Mouse (Mus musculus): ENCODE results near the gene Vwf. TPM values are rescaled to one million over a fixed set of nuclear protein-coding genes. Genes with fewer than 3 reads are reported as not detected.

Vwf gene
- polyA plus RNA-seq, 1 experiment from 2014 or later: 20.8 TPM

DNA sequence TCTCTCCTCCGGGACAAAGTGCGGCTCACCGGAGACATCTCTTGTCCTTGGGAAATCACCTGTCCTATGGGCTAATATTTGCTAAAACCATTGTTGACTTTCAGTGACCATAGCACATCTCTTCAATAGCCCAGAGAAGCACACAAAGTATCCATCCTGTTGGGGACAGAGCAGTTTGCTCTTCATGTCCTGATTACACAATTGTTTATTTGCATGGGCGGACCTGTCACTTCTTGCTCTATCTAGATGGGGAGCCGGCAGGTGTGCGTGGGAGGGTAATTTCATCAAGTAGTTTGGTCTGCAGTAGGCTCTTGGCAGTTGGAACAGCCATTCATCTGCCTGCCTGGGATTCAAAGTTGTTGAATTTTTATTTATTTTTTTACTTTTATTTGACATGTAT, 28.5 kb downstream of the Vwf start:
- H3K9ac ChIP-seq: no peak overlapping the region
- H3K4me1 ChIP-seq: peaks cover 23% of the 10 kb centered on the region
- H3K4me2 ChIP-seq: no peak overlapping the region
- 84% methylated on average over 6 of the region's 6 CpGs for WGBS
- no peak for ATAC-seq (ENCODE audit: borderline replicate concordance, extremely low read depth, low FRiP score, low TSS enrichment)
- no peaks in the 10 kb centered on the region for H3K27me3 ChIP-seq
- no peaks in the 10 kb centered on the region for H3K9me3 ChIP-seq
- no peak overlapping the region for H3K4me3 ChIP-seq
- H3K27ac ChIP-seq: no peak overlapping the region
- no peaks in the 10 kb centered on the region for H3K36me3 ChIP-seq

DNA sequence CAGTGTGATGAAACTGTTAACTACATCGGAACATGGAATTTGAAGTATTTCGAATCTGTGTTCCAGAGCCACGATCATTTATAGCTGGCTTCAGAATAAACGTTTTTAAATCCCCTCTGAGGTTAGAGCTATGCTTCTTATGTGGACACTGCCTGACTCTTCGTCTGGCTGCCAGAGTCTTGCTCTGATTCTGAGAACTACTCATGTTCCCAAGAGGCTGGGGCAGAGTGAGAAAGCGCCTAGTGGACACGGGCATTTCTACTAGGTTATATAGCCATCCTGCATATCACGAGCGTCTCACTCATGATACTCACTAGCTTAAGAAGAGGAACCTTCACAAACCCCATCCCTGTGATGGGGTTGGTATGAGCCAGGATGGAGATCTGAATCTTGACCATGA, 30.7 kb downstream of the Vwf start:
- H3K4me1 ChIP-seq: peaks cover 21% of the 10 kb centered on the region
- ATAC-seq (ENCODE audit: borderline replicate concordance, extremely low read depth, low FRiP score, low TSS enrichment): no peak
- H3K9me3 ChIP-seq: no peaks in the 10 kb centered on the region

DNA sequence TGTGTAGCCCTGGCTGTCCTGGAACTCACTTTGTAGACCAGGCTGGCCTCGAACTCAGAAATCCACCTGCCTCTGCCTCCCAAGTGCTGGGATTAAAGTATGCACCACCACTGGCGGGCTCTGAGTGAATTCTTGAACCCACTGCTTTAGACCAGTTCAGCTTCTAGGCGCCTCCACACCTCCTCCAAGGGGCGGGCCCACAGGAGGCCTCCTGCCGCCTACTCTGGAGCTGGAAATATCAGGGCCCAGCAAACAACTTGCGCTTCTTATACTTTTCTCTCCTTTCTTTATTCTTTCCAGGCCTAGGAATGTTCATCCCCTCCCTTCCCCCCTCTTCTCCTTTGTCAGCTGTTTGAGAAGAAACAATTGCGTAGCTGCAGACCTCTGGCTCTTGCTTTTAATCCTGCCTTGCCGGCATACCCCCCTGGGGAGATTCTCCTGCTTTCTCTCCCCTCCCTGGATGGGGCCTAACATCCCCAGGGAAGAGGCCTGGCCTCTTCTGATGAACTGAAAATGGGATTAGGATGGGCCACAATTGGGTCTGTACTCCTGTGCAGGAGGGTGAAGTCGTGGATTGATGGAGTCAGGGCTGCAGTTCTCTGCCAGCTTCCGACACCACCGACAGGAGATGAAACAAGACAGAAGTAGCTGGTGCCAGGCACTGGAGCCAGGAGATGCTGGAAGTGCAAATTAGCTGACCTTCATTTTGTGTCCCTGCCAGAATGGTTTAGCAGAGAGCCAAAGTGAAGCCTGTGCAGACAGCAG, 31.5 kb downstream of the Vwf start:
- no peak overlapping the region for H3K4me2 ChIP-seq
- no peaks in the 10 kb centered on the region for H3K27me3 ChIP-seq
- no peak for ATAC-seq (ENCODE audit: borderline replicate concordance, extremely low read depth, low FRiP score, low TSS enrichment)
- WGBS: 57% methylated on average over 11 of the region's 11 CpGs
- H3K4me3 ChIP-seq: no peak overlapping the region
- no peak overlapping the region for H3K9ac ChIP-seq
- H3K27ac ChIP-seq: no peak overlapping the region
- H3K36me3 ChIP-seq: no peaks in the 10 kb centered on the region
- H3K9me3 ChIP-seq: no peaks in the 10 kb centered on the region
- peaks cover 17% of the 10 kb centered on the region for H3K4me1 ChIP-seq

More for the DNA sequence above, 30.7 kb downstream of the Vwf start:
- Histone ChIP-seq H3K27ac (no peak overlapping the region), H3K27me3 (no peaks in the 10 kb centered on the region), H3K9ac (no peak overlapping the region), H3K36me3 (no peaks in the 10 kb centered on the region), H3K4me2 (no peak overlapping the region), H3K4me3 (no peak overlapping the region)
- WGBS: 69% methylated on average over 9 of the region's 9 CpGs

DNA sequence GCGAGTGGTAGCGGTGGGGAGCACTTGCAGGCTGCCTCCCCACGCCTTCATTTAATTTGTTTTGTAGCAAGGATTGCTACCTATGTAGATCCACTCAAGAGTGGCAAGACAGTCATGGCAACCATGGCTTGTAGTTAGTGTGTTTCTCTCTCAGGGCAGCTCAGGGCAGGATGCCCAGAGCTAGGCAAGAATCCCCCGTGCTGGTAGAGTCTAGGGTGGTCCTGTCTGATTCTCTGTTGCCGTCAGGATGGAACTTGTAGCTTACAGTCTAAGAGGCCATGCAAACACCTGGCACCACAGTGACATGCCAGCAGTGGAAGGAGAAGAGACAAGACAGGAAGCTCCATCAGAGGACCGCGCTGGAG, 32.1 kb downstream of the Vwf start:
- H3K27ac ChIP-seq: no peak overlapping the region
- WGBS: 77% methylated on average over 7 of the region's 7 CpGs

DNA sequence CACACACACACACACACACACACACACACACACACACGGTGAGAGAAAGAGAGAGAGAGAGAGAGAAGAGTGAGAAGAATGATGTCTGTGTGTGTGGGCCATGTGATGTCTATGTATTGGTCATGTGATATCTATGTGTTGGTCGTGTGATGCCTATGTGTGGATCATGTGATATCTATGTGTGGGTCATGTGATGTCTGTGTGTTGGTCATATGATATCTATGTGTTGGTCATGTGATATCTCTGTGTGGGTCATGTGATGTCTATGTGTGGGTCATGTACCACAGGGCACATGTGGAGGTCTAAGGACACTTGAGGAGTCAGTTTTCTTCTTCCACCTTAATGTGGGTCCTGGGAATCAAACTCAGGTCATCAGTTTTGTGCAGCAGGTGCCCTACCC, 33.3 kb downstream of the Vwf start:
- 92% methylated on average over 1 of the region's 2 CpGs for WGBS

More for the DNA sequence above, 32.1 kb downstream of the Vwf start:
- H3K36me3 ChIP-seq: no peaks in the 10 kb centered on the region
- no peak for ATAC-seq (ENCODE audit: borderline replicate concordance, extremely low read depth, low FRiP score, low TSS enrichment)
- peaks cover 14% of the 10 kb centered on the region for H3K4me1 ChIP-seq
- H3K4me3 ChIP-seq: no peak overlapping the region
- H3K27me3 ChIP-seq: no peaks in the 10 kb centered on the region
- no peaks in the 10 kb centered on the region for H3K9me3 ChIP-seq
- no peak overlapping the region for H3K4me2 ChIP-seq
- no peak overlapping the region for H3K9ac ChIP-seq

DNA sequence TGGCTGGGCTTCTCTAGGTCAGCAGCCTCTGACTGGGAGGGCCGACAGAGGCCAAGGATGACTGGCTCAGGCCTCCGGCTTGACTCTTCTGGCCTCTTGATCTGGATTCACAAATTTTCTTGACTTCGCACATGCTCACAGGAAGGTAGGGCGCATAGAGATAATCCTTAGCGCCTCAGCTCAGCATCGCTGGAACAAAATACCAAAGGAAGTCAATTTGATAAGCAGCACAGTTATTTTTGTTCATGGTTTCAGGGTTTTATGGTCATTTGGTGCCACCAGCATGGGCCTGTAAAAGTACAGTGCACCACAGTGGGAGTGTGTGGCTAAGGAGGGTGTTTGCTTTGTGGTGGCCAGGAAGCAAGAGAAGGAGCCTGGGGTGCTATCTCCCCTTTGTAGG, 37.1 kb downstream of the Vwf start:
- peaks cover 8% of the 10 kb centered on the region; the same call in 1 of the 2 replicates for H3K4me1 ChIP-seq
- H3K4me3 ChIP-seq: no peak overlapping the region
- no peak for ATAC-seq (ENCODE audit: borderline replicate concordance, extremely low read depth, low FRiP score, low TSS enrichment)
- no peaks in the 10 kb centered on the region for H3K9me3 ChIP-seq
- no peak overlapping the region for H3K27ac ChIP-seq
- WGBS: 75% methylated on average over 6 of the region's 6 CpGs
- H3K4me2 ChIP-seq: no peak overlapping the region
- H3K27me3 ChIP-seq: no peaks in the 10 kb centered on the region
- H3K36me3 ChIP-seq: no peaks in the 10 kb centered on the region
- no peak overlapping the region for H3K9ac ChIP-seq

More for the DNA sequence above, 33.3 kb downstream of the Vwf start:
- no peak overlapping the region for H3K9ac ChIP-seq
- no peak overlapping the region for H3K27ac ChIP-seq
- H3K9me3 ChIP-seq: no peaks in the 10 kb centered on the region
- H3K36me3 ChIP-seq: no peaks in the 10 kb centered on the region
- no peak overlapping the region for H3K4me3 ChIP-seq
- no peaks in the 10 kb centered on the region for H3K27me3 ChIP-seq
- ATAC-seq (ENCODE audit: borderline replicate concordance, extremely low read depth, low FRiP score, low TSS enrichment): no peak
- H3K4me2 ChIP-seq: no peak overlapping the region
- H3K4me1 ChIP-seq: peaks cover 7% of the 10 kb centered on the region

DNA sequence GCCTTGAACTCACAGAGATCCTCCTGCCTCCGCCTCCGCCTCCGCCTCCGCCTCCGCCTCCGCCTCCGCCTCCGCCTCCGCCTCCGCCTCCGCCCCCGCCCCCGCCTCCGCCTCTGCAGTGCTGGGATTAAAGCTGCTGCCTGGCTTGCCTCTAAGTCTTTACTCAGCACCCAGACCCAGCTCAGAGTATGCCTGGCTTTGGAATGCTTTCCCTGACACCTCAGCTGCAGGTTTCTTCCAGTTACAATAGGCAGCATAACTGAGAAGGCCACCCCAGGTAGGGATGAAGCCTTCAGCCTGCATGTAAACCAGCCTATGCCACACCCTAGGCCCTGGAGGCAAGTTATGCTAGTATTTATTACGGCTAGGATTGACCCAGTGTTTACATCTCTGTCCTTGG, 37.7 kb downstream of the Vwf start:
- H3K4me1 ChIP-seq: peaks cover 8% of the 10 kb centered on the region; the same call in 1 of the 2 replicates
- H3K9ac ChIP-seq: no peak overlapping the region
- H3K27me3 ChIP-seq: no peaks in the 10 kb centered on the region

DNA sequence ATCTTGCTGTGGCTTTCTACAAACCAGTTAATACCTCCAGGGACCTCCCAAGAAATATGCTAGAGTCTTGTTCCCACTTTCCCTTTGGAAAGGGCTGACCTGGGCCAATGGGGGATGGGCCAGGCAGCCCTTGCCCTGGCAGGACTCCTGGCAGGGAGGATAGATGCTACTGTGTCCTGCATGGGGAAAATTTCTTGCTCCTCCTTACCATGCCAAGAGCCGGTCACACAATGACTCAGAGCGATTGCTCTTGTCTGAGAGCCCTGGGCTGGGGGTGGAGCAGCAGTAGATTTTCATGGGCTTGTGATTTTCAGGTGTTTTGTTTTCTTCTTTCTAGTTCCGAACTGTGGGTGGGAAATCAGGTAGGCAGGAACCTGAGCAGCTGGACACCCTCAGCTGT, 39.0 kb downstream of the Vwf start:
- peaks cover 11% of the 10 kb centered on the region; the same call in 1 of the 2 replicates for H3K4me1 ChIP-seq
- no peak overlapping the region for H3K9ac ChIP-seq
- H3K4me2 ChIP-seq: no peak overlapping the region
- H3K27ac ChIP-seq: no peak overlapping the region
- no peak overlapping the region for H3K4me3 ChIP-seq
- H3K9me3 ChIP-seq: no peaks in the 10 kb centered on the region
- no peaks in the 10 kb centered on the region for H3K27me3 ChIP-seq
- H3K36me3 ChIP-seq: no peaks in the 10 kb centered on the region
- 45% methylated on average over 3 of the region's 3 CpGs for WGBS
- no peak for ATAC-seq (ENCODE audit: borderline replicate concordance, extremely low read depth, low FRiP score, low TSS enrichment)

More for the DNA sequence above, 37.7 kb downstream of the Vwf start:
- Histone ChIP-seq H3K4me2 (no peak overlapping the region), H3K4me3 (no peak overlapping the region), H3K9me3 (no peaks in the 10 kb centered on the region), H3K36me3 (no peaks in the 10 kb centered on the region), H3K27ac (no peak overlapping the region)
- no peak for ATAC-seq (ENCODE audit: borderline replicate concordance, extremely low read depth, low FRiP score, low TSS enrichment)
- 94% methylated on average over 15 of the region's 15 CpGs for WGBS

DNA sequence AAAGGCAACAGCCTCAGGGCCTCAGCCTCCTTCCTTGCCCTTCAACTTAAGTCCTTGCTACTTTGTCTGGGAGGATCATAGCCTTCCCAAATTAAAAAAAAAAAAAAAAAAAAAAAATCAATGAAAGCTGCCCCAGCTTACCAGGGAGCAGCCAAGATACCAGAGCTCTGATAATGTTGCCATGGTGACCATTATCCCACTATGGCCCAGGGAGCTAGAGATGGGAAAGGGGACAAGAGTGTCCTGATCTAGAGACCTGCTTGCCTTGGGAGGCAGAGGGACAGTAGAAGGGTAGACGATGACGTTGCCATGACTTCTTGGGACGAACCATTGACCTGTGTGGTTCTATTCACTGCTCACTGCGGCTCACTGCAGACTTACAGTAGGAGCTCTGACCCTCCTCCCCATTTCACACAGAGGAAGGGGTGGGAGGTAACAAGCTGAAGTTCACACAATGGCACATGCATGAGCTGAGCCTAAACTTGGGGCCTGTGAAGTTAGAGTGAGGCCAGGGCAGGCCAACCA, 39.5 kb downstream of the Vwf start:
- H3K9me3 ChIP-seq: no peaks in the 10 kb centered on the region
- H3K4me3 ChIP-seq: no peak overlapping the region
- no peak overlapping the region for H3K9ac ChIP-seq
- H3K27me3 ChIP-seq: no peaks in the 10 kb centered on the region
- H3K4me1 ChIP-seq: peaks cover 13% of the 10 kb centered on the region; the same call in 1 of the 2 replicates
- no peak for ATAC-seq (ENCODE audit: borderline replicate concordance, extremely low read depth, low FRiP score, low TSS enrichment)
- H3K27ac ChIP-seq: no peak overlapping the region
- no peaks in the 10 kb centered on the region for H3K36me3 ChIP-seq
- 79% methylated on average over 4 of the region's 4 CpGs for WGBS
- no peak overlapping the region for H3K4me2 ChIP-seq

DNA sequence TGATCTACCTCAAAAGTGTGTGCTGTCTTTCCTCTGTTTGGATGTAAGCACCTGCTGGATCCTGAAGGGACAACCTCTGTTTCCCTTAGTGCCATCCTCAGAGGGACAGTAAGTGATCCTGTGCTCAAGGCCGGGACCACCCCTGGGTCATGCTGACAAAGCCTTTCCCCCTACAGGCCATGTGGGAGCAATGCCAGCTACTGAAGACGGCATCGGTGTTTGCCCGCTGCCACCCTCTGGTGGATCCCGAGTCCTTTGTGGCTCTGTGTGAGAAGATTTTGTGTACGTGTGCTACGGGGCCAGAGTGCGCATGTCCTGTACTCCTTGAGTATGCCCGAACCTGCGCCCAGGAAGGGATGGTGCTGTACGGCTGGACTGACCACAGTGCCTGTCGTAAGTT, 41.7 kb downstream of the Vwf start:
- no peaks in the 10 kb centered on the region for H3K27me3 ChIP-seq
- H3K36me3 ChIP-seq: no peaks in the 10 kb centered on the region
- peaks cover 9% of the 10 kb centered on the region; the same call in 1 of the 2 replicates for H3K4me1 ChIP-seq
- H3K4me2 ChIP-seq: no peak overlapping the region
- ATAC-seq (ENCODE audit: borderline replicate concordance, extremely low read depth, low FRiP score, low TSS enrichment): no peak
- H3K4me3 ChIP-seq: no peak overlapping the region
- H3K27ac ChIP-seq: no peak overlapping the region
- H3K9ac ChIP-seq: no peak overlapping the region
- no peaks in the 10 kb centered on the region for H3K9me3 ChIP-seq
- WGBS: 88% methylated on average over 12 of the region's 12 CpGs

DNA sequence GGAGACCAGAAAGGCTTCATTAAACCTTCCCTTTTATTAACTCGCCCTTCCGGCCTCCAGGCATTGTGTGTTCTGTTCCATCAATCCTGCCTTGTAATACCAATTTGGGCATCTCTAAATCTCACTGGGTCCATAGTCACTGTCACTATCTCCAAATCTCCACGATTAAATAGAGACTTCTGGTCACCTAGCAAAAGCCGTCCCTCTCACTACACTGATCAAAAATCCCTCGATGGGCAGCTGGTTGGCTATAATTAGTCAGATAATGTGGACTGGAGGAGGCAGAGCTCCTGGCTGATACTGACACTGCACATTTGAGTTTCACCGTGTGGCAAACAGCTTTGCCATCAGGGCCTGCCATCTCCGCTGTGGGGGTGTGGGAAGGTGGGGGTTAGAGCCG, 42.5 kb downstream of the Vwf start:
- 79% methylated on average over 8 of the region's 8 CpGs for WGBS
- H3K9ac ChIP-seq: no peak overlapping the region
- no peak overlapping the region for H3K4me2 ChIP-seq
- ATAC-seq (ENCODE audit: borderline replicate concordance, extremely low read depth, low FRiP score, low TSS enrichment): no peak
- no peaks in the 10 kb centered on the region for H3K27me3 ChIP-seq
- H3K27ac ChIP-seq: no peak overlapping the region
- no peaks in the 10 kb centered on the region for H3K9me3 ChIP-seq
- no peaks in the 10 kb centered on the region for H3K36me3 ChIP-seq
- no peak overlapping the region for H3K4me3 ChIP-seq
- H3K4me1 ChIP-seq: peaks cover 9% of the 10 kb centered on the region; the same call in 1 of the 2 replicates

DNA sequence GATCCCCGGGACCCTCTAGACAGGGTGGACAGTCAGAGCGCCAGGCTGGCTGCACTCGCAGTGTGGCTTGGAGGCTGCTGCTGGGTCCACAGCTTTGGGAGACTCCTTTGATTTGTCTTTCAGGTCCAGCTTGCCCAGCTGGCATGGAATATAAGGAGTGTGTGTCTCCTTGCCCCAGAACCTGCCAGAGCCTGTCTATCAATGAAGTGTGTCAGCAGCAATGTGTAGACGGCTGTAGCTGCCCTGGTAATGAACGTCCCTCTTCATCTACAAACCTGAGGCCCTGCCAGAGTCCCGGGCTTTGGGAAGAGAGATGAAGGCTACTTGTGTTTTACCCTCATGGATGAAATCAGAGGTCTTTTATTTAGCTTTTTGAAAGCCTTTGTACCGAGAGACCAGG, 43.5 kb downstream of the Vwf start:
- no peaks in the 10 kb centered on the region for H3K27me3 ChIP-seq
- WGBS: 81% methylated on average over 7 of the region's 7 CpGs
- no peaks in the 10 kb centered on the region for H3K36me3 ChIP-seq
- ATAC-seq (ENCODE audit: borderline replicate concordance, extremely low read depth, low FRiP score, low TSS enrichment): no peak
- H3K9ac ChIP-seq: no peak overlapping the region
- H3K4me2 ChIP-seq: no peak overlapping the region
- no peak overlapping the region for H3K4me3 ChIP-seq
- H3K4me1 ChIP-seq: 0 out of 2 replicates have a peak, but pooled peaks cover 9% of the 10 kb centered on the region
- no peaks in the 10 kb centered on the region for H3K9me3 ChIP-seq
- H3K27ac ChIP-seq: no peak overlapping the region

Data from lung, embryonic 15.5 days (tissue).